Mouse (Mus musculus) MEL (cell line): ENCODE data around the gene Tmem205. TPM values are rescaled to one million over a fixed set of nuclear protein-coding genes. Genes with fewer than 3 reads are reported as not detected.

Experiments used
- DNase-seq: peaks from one replicate; pipeline ENCODE4 v3.0.0; 2011; ENCODE audit warnings: low read depth, low spot score
- H3K27ac ChIP-seq: 2 replicates; pipeline ENCODE4 v1.5.1; 2012; ENCODE audit warnings: low read depth, mild to moderate bottlenecking, control low read depth, low read length, moderate library complexity; ENCODE audit not compliant: control insufficient read depth
- H3K27me3 ChIP-seq, 2 experiments: fragments of 150-350 bp in 1 of 2; sonication (generic) in 1 of 2; 2 replicates each; pipeline ENCODE4 v1.6.1; 2012; ENCODE audit warnings: low read length in 2 of 2, mild to moderate bottlenecking in 2 of 2, improper control_type of control experiment in 1 of 2, moderate library complexity in 1 of 2; ENCODE audit not compliant: insufficient read depth in 2 of 2, control insufficient read depth in 1 of 2
- H3K36me3 ChIP-seq, 2 experiments: 2 replicates each; pipeline ENCODE4 v1.6.1; 2012 to 2014; ENCODE audit warnings: low read length in 2 of 2, improper control_type of control experiment in 1 of 2, inconsistent platforms in 1 of 2, mild to moderate bottlenecking in 1 of 2; ENCODE audit not compliant: insufficient read depth in 2 of 2, control insufficient read depth in 1 of 2
- H3K4me1 ChIP-seq, 2 experiments: fragments of 150-350 bp in 1 of 2; sonication (generic) in 1 of 2; 2 replicates each; pipeline ENCODE4 v1.6.1; 2012; ENCODE audit warnings: low read length in 2 of 2, improper control_type of control experiment in 1 of 2, mild to moderate bottlenecking in 1 of 2; ENCODE audit not compliant: insufficient read depth in 2 of 2, control insufficient read depth in 1 of 2
- H3K4me3 ChIP-seq, 2 experiments: fragments of 150-350 bp in 1 of 2; sonication (generic) in 1 of 2; 2 replicates each; pipeline ENCODE4 v1.5.1; 2012; ENCODE audit warnings: low read depth in 2 of 2, low read length in 2 of 2, mild to moderate bottlenecking in 2 of 2, moderate library complexity in 2 of 2, control low read depth in 1 of 2, improper control_type of control experiment in 1 of 2; ENCODE audit not compliant: control insufficient read depth in 1 of 2, insufficient read depth in 1 of 2
- H3K79me2 ChIP-seq: 2 replicates; pipeline ENCODE4 v1.6.1; 2012; ENCODE audit warnings: mild to moderate bottlenecking, low read length, moderate library complexity; ENCODE audit not compliant: control insufficient read depth, poor library complexity, insufficient read depth
- H3K9ac ChIP-seq: 2 replicates; pipeline ENCODE4 v1.6.1; 2012; ENCODE audit warnings: low read depth, mild to moderate bottlenecking, control low read depth, low read length, moderate library complexity; ENCODE audit not compliant: control insufficient read depth, poor library complexity, severe bottlenecking
- H3K9me3 ChIP-seq: fragments of 150-350 bp; sonication (generic); replicated peaks from 2 replicates; pipeline ENCODE4 v1.6.1; 2012; ENCODE audit warnings: mild to moderate bottlenecking, low read length, improper control_type of control experiment, moderate library complexity; ENCODE audit not compliant: insufficient read depth
- ETS1 ChIP-seq: IDR thresholded peaks from 2 replicates; pipeline ENCODE4 v1.6.1; 2012; ENCODE audit warnings: low read depth, mild to moderate bottlenecking, inconsistent platforms, low read length, improper control_type of control experiment, moderate library complexity
- GABPA ChIP-seq: IDR thresholded peaks from 2 replicates; pipeline ENCODE4 v1.6.1; 2012; ENCODE audit warnings: low read depth, mild to moderate bottlenecking, inconsistent platforms, low read length, improper control_type of control experiment, moderate library complexity
- GATA1 ChIP-seq: IDR thresholded peaks from 2 replicates; pipeline ENCODE4 v1.6.1; 2011; ENCODE audit warnings: low read depth, low read length, improper control_type of control experiment
- JUND ChIP-seq: IDR thresholded peaks from 2 replicates; pipeline ENCODE4 v1.6.1; 2011; ENCODE audit warnings: low read depth, mild to moderate bottlenecking, improper control_type of control experiment, low read length
- MAFK ChIP-seq: IDR thresholded peaks from 2 replicates; pipeline ENCODE4 v1.6.1; 2011; ENCODE audit warnings: low read depth, mild to moderate bottlenecking, low read length, improper control_type of control experiment, borderline replicate concordance
- MAX ChIP-seq: IDR thresholded peaks from 2 replicates; pipeline ENCODE4 v1.6.1; 2011; ENCODE audit warnings: low read length, improper control_type of control experiment
- MAZ ChIP-seq: IDR thresholded peaks from 2 replicates; pipeline ENCODE4 v1.6.1; 2012; ENCODE audit warnings: low read depth, mild to moderate bottlenecking, inconsistent platforms, low read length, improper control_type of control experiment
- MEF2A ChIP-seq: IDR thresholded peaks from 2 replicates; pipeline ENCODE4 v1.6.1; 2014; ENCODE audit warnings: low read depth, mild to moderate bottlenecking, inconsistent platforms, low read length, improper control_type of control experiment; ENCODE audit not compliant: poor library complexity, insufficient replicate concordance, severe bottlenecking; ENCODE audit errors: extremely low read depth
- NRF1 ChIP-seq: IDR thresholded peaks from 2 replicates; pipeline ENCODE4 v1.6.1; 2014; ENCODE audit warnings: low read depth, mild to moderate bottlenecking, inconsistent platforms, low read length, improper control_type of control experiment, moderate library complexity; ENCODE audit not compliant: poor library complexity, insufficient read depth, severe bottlenecking
- POLR2AphosphoS2 ChIP-seq: IDR thresholded peaks from 2 replicates; pipeline ENCODE4 v1.6.1; 2011; ENCODE audit warnings: low read length, improper control_type of control experiment
- POLR2AphosphoS5 ChIP-seq: IDR thresholded peaks from 2 replicates; pipeline ENCODE4 v1.6.1; 2012; ENCODE audit warnings: low read depth, borderline replicate concordance, mild to moderate bottlenecking, inconsistent platforms, low read length, moderate library complexity, mixed read lengths
- RCOR1 ChIP-seq: IDR thresholded peaks from 2 replicates; pipeline ENCODE4 v1.6.1; 2012; ENCODE audit warnings: low read depth, mild to moderate bottlenecking, inconsistent platforms, low read length, improper control_type of control experiment
- TAL1 ChIP-seq: IDR thresholded peaks from 2 replicates; pipeline ENCODE4 v1.6.1; 2012; ENCODE audit warnings: mild to moderate bottlenecking, inconsistent platforms, low read length, moderate library complexity, mixed read lengths
- TBP ChIP-seq: IDR thresholded peaks from 2 replicates; pipeline ENCODE4 v1.8.0; 2011; ENCODE audit warnings: low read depth, low read length, improper control_type of control experiment
- ZNF384 ChIP-seq: IDR thresholded peaks from 2 replicates; pipeline ENCODE4 v1.6.1; 2012; ENCODE audit warnings: low read depth, mild to moderate bottlenecking, inconsistent platforms, low read length, improper control_type of control experiment
- polyA plus RNA-seq, 2 experiments: library from polyadenylated mRNA; stranded (reverse) in 1 of 2; unstranded in 1 of 2; fragments of >175 nt in 1 of 2; fragments of >200 nt in 1 of 2; gene quantifications; 2 replicates each; pipeline versions ENCODE4 v1.2.1 to v1.2.4; 2012; ENCODE audit warnings: low replicate concordance in 2 of 2, low read depth in 1 of 2; ENCODE audit not compliant: insufficient read length in 2 of 2, insufficient read depth in 1 of 2, missing spikeins in 1 of 2
- total RNA-seq: library from RNA; depleted of rRNA; stranded (reverse); fragments of 300-350 nt; gene quantifications from 2 replicates; pipeline ENCODE4 v1.2.3, GENCODE M21; 2012

Tmem205 gene
- total and polyA plus RNA-seq, 3 experiments = 114 to 118 TPM; not detected in 1

DNA sequence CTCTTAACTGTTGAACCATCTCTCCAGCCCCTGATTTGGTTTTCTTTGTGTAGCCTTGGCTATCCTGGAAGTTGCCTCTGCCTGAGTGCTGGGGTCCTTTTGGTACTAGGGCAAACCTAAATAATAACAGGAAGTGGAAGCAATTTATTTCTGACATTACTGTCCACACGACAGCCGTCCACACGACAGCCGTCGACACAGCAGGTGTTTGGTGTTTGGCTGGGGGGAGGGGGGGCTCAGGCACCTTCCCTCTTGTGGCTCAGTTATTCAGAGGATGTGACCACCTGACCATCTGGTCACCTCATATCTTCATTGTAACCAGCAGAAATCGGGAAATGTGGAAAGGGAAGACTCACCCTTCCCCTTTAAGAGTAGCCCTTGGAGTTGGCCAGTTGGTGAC is 41.5 kb upstream of the Tmem205 start:
- peaks cover 2 to 4% of the 10 kb centered on the region in 2 experiments; a peak in 2 of 4 replicates for H3K27me3 ChIP-seq
- no peak overlapping the region for H3K27ac ChIP-seq
- H3K9ac ChIP-seq = no peak overlapping the region
- TF ChIP-seq ZNF384 (no peak), MAX (no peak), MAZ (no peak), NRF1 (no peak), POLR2AphosphoS5 (no peak), MAFK (no peak), ETS1 (no peak), POLR2AphosphoS2 (no peak), TAL1 (no peak), TBP (no peak), MEF2A (no peak), RCOR1 (no peak), JUND (no peak)
- no peak overlapping the region for H3K4me3 ChIP-seq
- no peaks in the 10 kb centered on the region for H3K79me2 ChIP-seq
- H3K4me1 ChIP-seq = peaks cover 4% of the 10 kb centered on the region in 2 experiments
- DNase-seq = no peak
- peaks cover 0 to 4% of the 10 kb centered on the region in 2 experiments; a peak in 2 of 4 replicates for H3K36me3 ChIP-seq
- no peaks in the 10 kb centered on the region for H3K9me3 ChIP-seq

DNA sequence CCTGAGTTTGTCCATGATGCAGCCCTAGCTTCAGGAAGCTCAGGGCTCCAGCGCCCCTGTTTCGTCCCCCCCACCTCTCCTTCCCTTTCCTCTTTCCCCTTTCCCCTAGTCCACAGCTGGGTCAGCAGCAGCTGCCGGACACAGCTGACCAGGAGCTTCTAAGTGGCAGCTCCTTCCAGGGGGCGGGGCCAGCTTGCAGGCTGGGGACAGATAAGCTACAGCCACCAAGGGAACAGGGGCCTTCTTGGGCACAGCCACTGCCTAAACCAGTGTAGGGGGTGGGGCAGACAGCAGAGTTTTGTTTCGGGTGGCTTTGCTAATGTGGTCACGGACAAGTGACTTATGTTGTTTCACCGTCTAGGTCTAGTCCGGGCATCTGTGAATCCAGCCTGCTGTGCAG is 36.1 kb upstream of the Tmem205 start, which contains the start of gene Epor:
TSS of gene Epor (minus strand) at position 90 of the 400 bp plus-strand sequence.
- peaks cover 13 to 27% of the 10 kb centered on the region in 2 experiments for H3K4me1 ChIP-seq
- DNase-seq = peak; percentile 95

More for the DNA sequence above, 36.1 kb upstream of the Tmem205 start, which contains the start of gene Epor:
- Histone ChIP-seq H3K27me3 (peaks cover 0 to 1% of the 10 kb centered on the region in 2 experiments; a peak in 1 of 4 replicates), H3K9me3 (no peaks in the 10 kb centered on the region), H3K9ac (peak within 1 kb of the TSS; percentile 77), H3K4me3 (peak within 1 kb of the TSS; percentile 75 to 77), H3K27ac (peak within 1 kb of the TSS; percentile 91), H3K79me2 (peaks cover 41% of the 10 kb centered on the region), H3K36me3 (peaks cover 14 to 26% of the 10 kb centered on the region in 2 experiments)
- no peak for TF ChIP-seq GABPA
- TF ChIP-seq GATA1 = peak; percentile 87
- peak; percentile 78 for TF ChIP-seq TAL1
- no peak for TF ChIP-seq MAZ
